Mouse (Mus musculus) right cerebral cortex, postnatal 25 days (tissue): ENCODE measurements around the gene Stk11ip.

Source experiments
- DNase-seq: peaks from one replicate; pipeline ENCODE4 v3.0.0; 2022

Gene Stk11ip

DNA sequence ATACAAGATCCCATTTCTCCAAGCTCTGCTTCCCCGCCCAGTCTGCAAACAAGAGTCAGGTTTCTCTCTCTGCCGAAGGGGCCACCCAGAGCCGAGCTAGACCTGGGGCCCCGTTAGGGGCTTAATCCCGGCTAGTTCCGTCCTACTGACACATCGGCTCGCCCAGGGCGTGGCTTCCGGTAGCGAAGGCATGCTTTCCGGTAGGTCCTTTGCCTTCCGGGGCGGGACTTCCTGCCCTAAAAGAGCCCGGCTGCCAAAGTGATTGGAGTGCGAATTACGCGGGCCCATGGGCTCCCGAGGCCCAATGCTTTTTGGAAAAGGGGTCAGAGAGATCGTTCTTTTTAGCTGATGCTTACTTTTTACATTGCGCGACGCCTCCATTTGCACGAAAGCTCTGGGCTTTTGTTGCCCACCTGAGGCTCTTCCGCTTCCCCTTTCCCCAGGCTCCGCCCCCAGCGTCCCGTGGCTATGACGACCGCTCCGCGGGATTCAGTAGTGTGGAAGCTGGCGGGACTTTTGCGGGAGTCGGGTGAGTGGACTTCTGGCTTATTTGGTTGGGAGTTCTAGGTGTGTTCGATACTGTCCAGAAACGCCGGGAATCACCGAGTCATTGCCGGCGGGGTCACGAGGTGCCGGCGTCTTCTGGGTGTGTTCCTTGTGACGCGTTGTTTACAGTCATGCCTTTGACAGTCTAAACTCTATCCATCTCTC is at the start of gene Stk11ip:
Gene Stk11ip (plus strand): TSS at position 209 of the 711 bp plus-strand sequence.
- peak; percentile 90 for DNase-seq

DNA sequence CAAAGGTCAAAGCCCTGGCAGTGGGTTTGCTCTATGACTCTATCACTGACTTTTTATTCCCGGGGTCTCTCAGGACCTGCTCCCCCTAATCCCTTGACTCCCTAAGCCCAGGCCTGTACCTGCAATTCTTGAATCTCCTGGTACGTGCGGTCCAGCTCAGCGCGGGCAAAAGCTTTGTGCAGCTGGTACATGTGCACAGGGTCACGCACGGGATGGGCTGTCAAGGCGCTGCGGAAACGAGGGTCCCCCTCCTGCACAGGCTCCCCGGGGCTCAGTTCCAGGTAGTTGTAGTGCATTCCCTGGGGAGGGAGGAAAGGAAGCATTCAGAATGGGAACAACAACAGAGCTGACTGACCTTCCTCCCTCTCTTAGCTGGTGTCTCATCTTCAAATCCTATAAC is 44.9 kb upstream of the Stk11ip start:
- no peak for DNase-seq

DNA sequence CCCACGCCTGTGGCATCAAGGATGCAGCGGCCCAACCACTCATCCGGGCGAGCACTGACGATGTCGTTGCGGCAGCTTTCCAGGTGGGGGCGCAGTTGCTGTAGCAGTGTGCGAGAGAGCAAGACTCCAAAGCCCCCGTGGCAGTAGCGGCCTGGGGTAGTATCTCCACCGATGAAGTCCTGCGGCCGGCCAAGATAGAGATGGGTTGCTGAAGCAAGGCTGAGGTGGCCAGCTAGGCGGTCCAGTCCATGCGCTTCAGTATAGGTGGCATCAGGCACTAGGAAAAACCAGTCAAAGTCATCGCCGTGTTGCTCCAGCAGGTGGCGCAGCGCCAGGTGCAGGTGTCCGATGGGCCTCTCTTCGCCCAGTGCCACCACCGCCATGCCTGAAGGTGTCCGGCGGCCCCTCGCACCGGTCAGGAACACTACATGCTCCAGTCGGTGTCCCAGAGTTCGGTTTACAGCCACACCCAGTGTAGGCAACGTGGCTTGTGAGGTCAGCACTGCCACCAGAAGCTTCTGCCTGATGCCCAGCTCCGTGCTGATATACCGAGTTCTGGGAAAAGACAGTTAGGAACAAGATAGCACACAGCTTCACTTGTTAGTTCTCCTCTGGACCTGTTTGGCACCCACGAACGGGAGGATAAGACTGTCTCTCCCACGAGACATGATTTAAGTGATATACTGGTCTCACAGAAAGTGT is 43.9 kb upstream of the Stk11ip start:
- DNase-seq = peak; percentile 85

DNA sequence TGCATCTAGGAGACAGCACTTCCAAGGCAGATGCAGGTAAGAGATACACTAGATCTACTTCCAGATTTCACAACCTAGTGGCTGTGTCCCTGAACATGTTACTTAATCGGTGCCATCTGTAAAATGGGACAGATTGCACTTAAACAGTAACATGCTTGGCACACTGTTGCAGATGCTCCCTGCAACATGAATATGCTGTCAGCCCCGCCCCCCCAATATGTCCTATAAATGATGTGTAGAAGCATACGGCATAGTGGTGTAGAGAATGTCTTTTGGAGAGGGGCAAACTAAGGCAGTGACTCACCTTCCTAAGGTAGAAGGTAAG is 43.4 kb upstream of the Stk11ip start:
- no peak for DNase-seq

DNA sequence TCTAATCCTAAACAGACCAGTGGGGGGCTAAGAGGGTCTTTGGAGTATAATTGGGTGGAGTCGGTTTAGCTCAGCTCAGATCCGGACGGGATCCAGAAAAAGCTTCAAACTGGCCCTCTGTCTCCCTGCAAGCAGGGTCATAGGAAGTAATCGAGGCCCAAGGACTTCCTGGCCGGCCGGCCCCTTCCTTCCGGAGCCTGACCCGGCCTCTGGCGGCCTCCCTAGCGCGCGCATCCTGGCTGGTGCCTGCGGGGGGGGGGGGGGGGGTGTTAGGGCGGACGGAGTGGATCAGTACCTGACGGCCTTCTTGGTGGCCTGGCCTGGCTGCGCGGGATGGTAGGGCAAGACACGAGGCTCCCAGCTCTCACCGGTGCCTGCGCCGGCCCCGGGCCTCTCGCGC is 42.8 kb upstream of the Stk11ip start:
- no peak for DNase-seq

DNA sequence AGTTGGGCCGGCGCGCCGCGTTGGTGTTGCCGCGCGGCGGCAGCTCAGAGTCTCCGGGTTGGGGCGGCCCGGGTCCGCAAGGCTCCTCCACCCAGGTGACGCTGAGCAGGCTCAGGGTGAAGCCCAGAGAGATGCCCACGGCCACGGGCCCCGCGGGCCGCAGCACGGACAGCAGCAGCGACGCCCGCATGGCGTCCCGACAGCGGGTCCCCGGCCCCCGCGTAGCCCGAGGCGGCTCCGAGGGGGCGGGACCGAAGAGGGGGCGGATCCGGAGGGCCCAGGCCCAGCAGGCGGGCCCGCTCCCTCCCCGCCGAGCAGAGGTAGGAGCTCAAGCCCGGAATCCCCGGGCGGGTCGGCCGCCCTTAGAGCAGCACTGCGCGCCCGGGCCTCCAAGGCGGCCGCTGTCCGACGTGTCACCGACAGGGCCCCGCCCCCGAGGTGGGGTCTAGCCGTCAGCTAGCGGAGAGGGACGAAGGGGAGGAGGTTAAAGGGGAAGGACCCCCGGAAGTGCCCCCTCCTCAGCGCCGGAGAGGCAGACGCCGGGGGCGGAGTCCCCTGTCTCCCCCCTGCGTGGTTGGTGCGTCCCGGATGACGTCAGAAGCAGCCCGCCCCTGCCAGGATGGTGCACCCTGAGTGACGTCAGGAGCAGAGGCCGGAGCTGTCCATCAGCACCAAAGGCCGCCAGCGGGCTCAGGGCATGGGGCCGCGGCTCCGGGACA is 42.3 kb upstream of the Stk11ip start, which contains the start of the genes Chpf and Tmem198:
Gene Chpf (minus strand): TSS at position 392 of the 719 bp plus-strand sequence.
Gene Tmem198 (plus strand): TSS at position 617 of the 719 bp plus-strand sequence.
- DNase-seq = peak; percentile 97

DNA sequence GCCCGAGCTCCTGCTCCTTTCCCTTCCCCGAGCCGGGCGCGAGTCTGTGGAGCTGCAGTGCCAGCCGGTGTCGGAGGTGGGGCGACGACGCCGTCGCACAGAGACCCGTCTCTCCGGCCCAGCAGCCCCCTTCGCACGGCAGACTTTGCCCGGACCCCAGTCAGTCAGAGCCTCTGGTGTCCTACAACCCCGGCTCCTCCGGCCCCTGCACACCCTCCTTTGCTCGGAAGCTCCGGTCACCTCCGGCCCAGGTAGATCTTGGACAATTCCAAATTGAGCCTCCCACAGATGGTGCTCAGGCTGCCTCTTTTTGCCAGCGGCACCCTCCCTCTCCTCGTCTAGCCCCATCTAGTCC is 41.7 kb upstream of the Stk11ip start:
- DNase-seq = no peak

DNA sequence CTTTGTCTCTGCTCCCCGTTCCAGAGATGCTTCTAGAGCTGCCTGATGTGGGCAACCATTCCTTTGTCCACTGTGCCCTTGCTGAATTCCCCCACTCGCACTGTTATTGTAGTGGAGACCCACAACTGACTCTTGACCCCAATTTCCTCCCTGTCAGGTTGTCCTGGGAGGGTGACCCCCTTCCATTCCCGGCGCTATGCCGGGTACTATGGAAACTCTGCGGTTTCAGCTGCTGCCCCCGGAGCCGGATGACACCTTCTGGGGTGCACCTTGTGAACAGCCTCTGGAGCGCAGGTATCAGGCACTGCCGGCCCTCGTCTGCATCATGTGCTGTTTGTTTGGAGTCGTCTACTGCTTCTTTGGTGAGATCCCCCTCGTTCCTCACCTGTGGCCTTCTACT is 41.3 kb upstream of the Stk11ip start:
- DNase-seq = no peak

DNA sequence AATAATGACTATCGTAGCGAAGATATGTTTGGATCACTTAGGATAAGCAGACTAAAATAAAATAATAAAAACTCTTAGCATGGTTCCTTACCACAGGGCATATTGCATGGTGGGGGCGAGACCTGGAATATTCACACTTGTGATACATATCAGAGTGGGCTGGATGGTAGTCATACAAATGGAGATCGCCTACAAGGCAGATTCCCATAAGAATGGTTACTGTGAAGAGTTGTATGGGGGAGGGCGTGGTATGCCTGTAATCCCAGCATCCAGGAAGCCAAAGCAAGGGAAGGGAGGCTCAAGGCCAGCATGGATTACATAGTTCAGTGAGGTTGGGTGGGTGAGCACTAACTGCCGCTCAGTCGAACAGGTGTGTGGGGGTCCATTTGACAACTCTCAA is 40.6 kb upstream of the Stk11ip start:
- DNase-seq = no peak

DNA sequence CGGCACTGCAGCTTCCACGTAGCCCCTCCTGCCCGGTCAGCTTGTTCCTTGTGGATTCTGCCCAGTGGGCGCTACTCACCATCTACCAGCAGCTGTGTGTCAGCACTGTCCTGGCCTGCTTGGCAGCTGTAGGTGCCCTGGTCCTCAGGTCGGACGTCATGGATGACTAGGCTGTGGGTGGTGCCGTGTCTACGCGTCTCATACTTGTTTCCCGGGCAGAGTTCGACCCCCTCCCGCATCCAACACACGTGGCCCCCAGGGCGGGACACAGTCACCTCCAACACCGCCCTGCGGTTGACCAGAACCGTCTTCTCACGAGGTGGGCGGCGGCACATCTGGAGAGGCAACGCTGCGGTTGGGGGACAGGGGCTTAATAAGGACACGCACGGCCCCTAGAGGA is 34.8 kb upstream of the Stk11ip start:
- no peak for DNase-seq

DNA sequence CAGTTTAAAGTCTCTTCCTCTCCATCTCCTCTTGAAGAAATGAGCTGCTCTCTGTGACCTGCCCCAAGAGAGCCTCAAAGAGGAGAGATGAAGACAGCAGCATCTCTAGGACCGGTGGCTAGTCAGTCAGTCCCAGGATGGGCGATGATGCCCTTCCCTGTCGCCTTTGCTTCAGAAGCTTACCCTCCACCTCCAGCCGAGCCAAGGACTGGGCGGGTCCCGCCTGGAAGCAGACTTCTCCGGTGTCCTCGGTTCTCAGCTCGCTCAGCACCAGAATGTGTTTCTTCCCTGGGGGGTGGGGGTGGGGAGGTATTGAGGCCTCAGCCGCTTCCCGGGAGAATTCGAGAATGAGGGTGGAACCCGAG is 34.3 kb upstream of the Stk11ip start:
- no peak for DNase-seq

DNA sequence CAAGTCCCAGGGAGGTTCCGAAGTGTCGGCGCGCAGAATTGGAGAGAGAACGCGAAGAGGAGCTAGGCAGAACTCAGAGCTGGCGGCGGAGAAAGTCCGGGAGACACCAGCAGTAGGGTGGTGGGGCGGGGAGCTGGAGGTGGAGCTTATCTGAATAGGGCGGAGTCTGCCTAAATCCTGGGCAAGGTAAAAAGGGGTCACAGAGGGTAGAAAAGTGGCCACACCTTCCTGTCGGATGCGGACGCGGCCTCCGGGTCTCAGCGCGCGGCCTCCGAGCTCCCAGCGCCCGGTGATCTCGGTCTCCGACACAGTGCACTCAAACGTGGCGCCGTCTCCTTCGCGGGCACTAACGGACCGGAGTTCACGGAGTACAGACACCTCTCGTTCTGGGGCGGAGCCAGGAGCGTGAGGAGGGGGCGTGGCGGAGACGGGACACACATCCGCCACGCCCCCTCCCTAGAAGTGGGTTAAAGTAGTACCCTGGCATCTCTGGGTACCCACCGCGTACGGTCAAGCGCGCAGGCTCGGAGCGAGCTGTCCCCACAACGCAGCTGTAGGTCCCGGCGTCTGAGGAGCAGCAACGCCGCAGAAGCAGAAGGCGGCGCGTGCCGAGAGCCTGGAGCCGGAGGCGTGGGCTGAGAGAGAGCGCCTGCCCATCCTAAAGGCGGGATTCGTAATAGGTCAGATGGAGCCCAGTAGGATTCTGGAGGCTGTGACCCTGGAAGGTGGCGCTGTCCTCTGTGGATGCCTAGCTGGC is 33.7 kb upstream of the Stk11ip start:
- DNase-seq = peak; percentile 68

DNA sequence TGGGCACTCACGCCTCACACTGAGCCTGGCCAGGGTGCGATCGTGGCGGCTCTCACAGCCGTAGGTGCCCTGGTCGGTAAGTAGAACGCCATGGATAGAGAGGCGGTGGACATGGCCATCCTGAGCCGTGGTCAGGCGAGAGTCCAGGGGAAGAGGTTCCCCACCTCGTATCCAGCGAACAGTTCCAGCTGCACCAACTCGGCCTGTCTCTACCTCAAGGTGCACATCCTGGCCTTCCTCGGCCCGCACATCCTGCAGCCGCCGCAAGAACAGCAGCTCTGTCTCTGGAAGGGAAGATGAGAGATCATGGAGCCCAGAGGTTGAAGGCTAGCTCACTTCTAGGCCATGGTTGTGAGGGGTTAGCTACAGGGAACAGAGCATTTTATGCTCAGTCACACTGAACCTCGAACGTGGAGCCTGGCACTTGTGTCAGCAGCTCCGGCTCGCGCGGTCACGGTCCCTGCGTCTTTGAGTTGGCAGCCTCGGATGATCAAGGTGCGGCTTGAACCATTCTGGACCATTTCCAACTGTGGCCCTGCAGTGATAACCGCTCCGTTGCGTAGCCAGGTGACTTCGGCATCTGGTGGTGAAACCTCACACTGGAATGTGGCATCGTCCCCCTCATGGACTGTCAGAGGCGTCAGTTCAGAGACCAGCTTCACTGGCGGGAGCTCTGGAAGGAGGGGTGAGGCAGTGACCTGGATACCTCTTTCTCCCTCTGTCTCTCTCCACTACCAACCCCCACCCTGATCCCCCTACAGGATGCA is 30.4 kb upstream of the Stk11ip start:
- no peak for DNase-seq

DNA sequence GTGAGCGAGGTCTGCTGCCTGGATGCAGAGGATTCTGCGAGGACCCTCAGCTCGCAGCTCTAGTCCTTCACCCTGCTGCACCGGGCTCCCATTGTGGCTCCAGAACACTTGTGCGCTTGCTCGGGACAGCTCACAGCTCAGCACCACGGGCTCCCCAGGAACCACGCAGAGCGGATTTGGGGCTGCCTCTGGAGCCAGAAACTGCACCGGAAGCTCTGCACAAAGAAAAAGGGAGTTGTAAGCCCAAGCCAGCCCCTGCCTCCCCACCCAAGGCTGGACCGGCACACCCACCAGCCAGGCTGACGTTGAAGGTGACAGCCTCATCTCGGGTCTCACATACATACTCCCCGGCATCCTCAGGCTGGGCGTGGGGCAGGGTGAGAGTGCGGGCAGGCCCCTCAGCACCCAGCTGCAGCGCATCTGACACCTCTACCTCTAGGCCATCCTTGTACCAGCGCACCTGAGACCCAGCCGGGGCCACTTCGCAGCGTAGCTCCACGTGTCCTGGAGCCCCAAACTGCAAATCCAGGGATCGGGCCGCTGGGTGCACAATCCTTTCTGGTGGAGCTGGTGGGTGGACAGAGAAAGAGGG is 28.7 kb upstream of the Stk11ip start:
- no peak for DNase-seq

DNA sequence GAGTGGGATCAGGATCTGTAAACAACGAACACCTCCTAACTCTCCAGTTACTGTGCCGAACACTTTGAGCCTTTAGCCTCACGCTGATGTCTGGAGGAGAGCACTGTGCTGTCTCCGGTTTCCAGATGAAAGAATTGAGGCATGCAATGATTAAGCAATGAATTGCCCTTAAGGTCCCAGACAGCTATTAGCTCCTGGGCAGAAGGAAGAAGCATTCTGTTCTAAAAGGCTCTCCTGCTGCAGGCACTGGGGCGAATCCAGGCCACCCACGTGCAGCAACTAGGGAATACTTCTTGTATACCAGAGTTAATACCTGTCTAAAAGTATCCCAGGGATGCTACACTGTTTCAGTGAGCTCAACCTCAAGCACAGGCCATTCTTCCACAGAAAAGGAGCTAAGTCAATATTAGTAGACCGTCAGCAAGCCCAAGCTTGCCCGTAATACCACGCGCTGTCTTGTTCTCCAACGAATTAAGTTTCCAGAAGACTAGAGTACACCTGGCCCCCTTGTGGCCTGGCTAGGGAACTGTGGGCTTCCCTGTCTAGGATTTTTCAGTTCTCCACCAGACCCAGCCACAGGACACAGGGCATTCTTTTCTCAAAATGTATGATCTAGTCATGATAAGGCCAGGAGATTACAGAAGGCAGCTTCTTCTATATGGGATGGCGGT is 26.3 kb upstream of the Stk11ip start:
- no peak for DNase-seq

DNA sequence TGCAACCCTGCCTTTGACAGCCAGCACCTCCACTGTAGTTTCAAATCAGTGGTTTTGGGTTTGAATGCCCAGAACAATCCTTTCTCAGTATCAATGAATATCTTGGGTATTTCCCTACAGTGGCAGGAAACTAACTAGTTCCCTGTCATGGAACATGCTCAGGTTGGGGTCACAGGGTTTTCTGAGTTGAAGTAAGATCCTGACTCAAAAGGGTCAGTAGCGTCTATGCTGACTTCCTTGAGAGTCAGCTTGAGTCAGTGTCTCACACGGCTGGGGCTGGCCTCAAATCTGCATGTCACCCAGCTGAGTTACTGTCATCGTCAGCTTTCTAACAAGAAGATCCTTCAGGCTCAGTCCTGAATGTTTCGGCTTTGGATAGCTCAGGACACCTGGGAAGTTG is 22.4 kb upstream of the Stk11ip start:
- DNase-seq = no peak

DNA sequence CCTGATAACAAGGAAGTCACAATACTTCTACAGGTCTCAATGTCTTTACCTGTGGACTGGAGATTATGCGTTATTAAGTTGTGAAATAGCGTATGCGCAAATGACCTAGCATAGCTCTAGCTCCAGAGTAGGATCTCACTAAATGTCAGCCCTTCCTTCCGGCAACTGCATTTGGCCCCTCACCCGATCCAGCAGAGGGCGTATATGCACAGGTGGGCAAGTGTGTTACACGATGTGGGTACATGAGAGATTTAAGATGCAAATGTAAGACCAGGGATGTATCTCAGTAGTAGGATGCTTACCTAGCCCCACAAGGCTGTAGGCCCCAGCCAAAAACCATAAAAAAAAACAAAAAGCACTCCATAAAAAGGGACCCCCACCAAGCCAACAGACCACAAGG is 21.9 kb upstream of the Stk11ip start:
- no peak for DNase-seq

DNA sequence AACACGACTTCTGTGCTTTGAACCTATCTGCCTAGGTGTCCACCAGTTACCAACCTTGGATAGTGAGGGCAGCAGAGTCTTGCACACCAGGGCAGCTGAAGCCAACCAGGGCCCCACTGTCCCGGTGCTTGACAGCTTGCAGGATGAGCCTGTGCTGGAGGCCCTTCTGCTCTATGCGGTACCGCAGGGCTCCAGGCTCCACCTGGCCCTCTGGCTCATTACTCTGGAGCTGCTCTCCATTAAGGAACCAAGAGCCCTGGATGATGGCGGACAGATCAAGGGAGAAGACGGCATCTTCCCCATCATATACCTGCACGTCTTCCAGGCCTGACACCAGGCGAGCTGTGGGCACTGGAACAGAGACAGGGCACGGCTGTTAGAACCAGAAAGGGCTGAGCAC is 19.4 kb upstream of the Stk11ip start:
- DNase-seq = no peak

DNA sequence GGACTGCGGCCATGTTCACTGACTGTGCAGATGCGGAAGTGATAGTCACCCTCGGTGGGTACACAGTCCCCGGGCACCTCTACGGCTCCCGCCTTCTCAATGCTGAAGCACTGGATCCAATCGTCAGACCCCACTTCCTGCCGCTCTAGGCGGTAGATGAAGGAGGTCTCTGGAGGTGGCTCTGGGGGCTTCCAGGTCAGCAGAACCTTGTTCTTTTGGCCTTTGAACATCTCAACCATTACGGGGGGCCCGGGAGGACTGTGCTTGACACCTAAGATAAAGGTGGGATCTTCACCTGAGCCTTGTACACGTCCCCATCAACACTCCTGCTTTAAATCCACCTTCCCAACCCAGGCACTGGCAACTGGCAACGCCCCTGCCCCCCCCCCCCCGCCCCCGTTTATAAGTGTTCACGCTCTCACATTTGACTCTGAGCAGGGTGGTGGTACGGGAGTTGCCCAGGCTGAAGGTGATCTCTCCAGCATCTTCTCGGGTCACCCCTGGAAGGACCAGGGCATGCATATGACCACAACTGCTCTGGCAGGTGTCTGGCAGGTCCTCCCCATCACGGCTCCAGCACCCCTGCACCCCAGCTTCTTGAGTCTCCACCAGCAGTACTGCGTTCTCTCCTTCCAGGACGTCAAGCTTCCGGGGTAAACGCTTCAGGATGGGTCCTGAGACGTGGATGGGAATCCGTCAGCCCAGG is 18.2 kb upstream of the Stk11ip start:
- no peak for DNase-seq

DNA sequence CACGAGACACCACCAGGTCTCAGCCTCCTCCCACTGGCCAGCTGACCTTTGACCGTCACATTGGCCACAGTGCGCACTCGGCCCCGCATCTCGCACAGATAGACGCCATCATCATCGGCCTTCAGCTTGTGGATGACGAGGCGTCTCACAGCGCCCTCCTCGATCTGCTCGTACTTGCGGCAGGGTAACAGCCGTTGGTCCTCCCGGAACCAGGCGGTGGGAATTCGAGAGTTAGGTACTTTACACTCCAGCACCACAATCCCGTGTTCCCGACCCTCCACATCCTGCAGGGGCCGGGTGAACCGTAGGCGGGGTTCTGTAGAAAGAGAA is 17.7 kb upstream of the Stk11ip start:
- DNase-seq = no peak
